Mouse (Mus musculus): ENCODE measurements around the gene Apbb2.

- TF ChIP-seq MAX (IDR thresholded peaks at IDR 0.05; ENCODE audit: low read depth) (no peak), POLR2A (IDR thresholded peaks at IDR 0.05; ENCODE audit: insufficient read length, low read depth) (no peak), TCF12 (IDR thresholded peaks at IDR 0.05; ENCODE audit: insufficient read depth, poor library complexity, severe bottlenecking) (no peak), MYOG (IDR thresholded peaks at IDR 0.05; ENCODE audit: control insufficient read depth in 1 of 3, insufficient read depth in 1 of 3, insufficient read length in 2 of 3, low read depth in 2 of 3) (no peak), E2F4 (IDR thresholded peaks at IDR 0.05; ENCODE audit: insufficient read depth) (no peak), CEBPB (IDR thresholded peaks at IDR 0.05; ENCODE audit: insufficient read depth, poor library complexity, severe bottlenecking) (no peak), POLR2AphosphoS2 (IDR thresholded peaks at IDR 0.05; ENCODE audit: insufficient read length, low read depth) (no peak)
These were observed 202.7 kb downstream of the Apbb2 start for GRCm38 (mm10) chr5:66415700-66416543.
